Mouse (Mus musculus) cerebellum, adult 2 months (tissue): Measurements from ENCODE around the gene Mmp25.
A peak's percentile ranks its signal among the peaks of the same experiment; 100 is the strongest.

ENCODE experiments used
- CTCF ChIP-seq: fragments of 200-500 bp; IDR thresholded peaks from 2 replicates; pipeline ENCODE4 v1.5.1; 2011; ENCODE audit warnings: low read depth, mild to moderate bottlenecking, control low read depth, low read length, moderate library complexity, borderline replicate concordance; ENCODE audit not compliant: insufficient read depth
- POLR2A ChIP-seq: fragments of 200-500 bp; IDR thresholded peaks from 2 replicates; pipeline ENCODE4 v1.6.1; 2011; ENCODE audit warnings: low read length, control low read depth, borderline replicate concordance; ENCODE audit not compliant: insufficient read depth

- no peak for TF ChIP-seq CTCF
- peak; percentile 66; the same call in 1 of the 2 replicates for TF ChIP-seq POLR2A
Observed at GRCm38 (mm10) chr17:23598582-23599552, 46.2 kb downstream of the Mmp25 start, which contains the start of gene Zfp13.
